Mouse (Mus musculus) limb, embryonic 11.5 days (tissue): ENCODE data around the gene Rps27. TPM values are rescaled to one million over a fixed set of nuclear protein-coding genes. Genes with fewer than 3 reads are reported as not detected.

ENCODE experiments used
- ATAC-seq: fragments of 200-750 bp; cut with Nextera tagmentation; 2 replicates; pipeline ENCODE4 v1.8.0; 2017; ENCODE audit warnings: low read depth; ENCODE audit not compliant: insufficient number of reproducible peaks, low FRiP score, low TSS enrichment
- DNase-seq: peaks from one replicate; pipeline ENCODE4 v3.0.0-alpha.2; 2015; ENCODE audit warnings: low spot score
- H3K27ac ChIP-seq: fragments of 300-500 bp; sonication (generic); replicated peaks from 2 replicates; pipeline ENCODE4 v1.5.1; 2014; ENCODE audit warnings: low read depth, mild to moderate bottlenecking, low read length
- H3K27me3 ChIP-seq: fragments of 300-500 bp; sonication (generic); 2 replicates; pipeline ENCODE4 v1.6.1; 2014; ENCODE audit warnings: mild to moderate bottlenecking, low read length, mixed read lengths; ENCODE audit not compliant: control insufficient read depth, insufficient read depth
- H3K36me3 ChIP-seq: fragments of 300-500 bp; sonication (generic); 2 replicates; pipeline ENCODE4 v1.6.1; 2014; ENCODE audit warnings: mild to moderate bottlenecking, low read length, moderate library complexity, mixed read lengths; ENCODE audit not compliant: control insufficient read depth, insufficient read depth
- H3K4me1 ChIP-seq: fragments of 300-500 bp; sonication (generic); 2 replicates; pipeline ENCODE4 v1.6.1; 2014; ENCODE audit warnings: low read length, mixed read lengths; ENCODE audit not compliant: control insufficient read depth, insufficient read depth
- H3K4me2 ChIP-seq: fragments of 300-500 bp; sonication (generic); 2 replicates; pipeline ENCODE4 v1.6.1; 2014; ENCODE audit warnings: low read depth, mild to moderate bottlenecking, moderate library complexity; ENCODE audit not compliant: severe bottlenecking
- H3K4me3 ChIP-seq: fragments of 300-500 bp; sonication (generic); 2 replicates; pipeline ENCODE4 v1.5.1; 2014; ENCODE audit warnings: low read depth, low read length
- H3K9ac ChIP-seq: fragments of 300-500 bp; sonication (generic); 2 replicates; pipeline ENCODE4 v1.6.1; 2014; ENCODE audit warnings: mild to moderate bottlenecking, low read length
- H3K9me3 ChIP-seq: fragments of 300-500 bp; sonication (generic); 2 replicates; pipeline ENCODE4 v1.6.1; 2016; ENCODE audit warnings: low read length; ENCODE audit not compliant: control insufficient read depth
- WGBS: fragments of 180-500 bp; shearing (Covaris S2); extraction: QIAGEN DNeasy Blood & Tissue Kit; methylation state at CpG from one replicate; pipeline ENCODE4 v1.1.7; 2014; 5-methylcytosine and 5-hydroxymethylcytosine counted together
- polyA plus RNA-seq: library from polyadenylated mRNA; unstranded; fragments of >200 nt; fragmentation: Nextera tagmentation; extraction: Ambion mirVana; gene quantifications from 2 replicates; pipeline ENCODE4 v1.2.1, GENCODE M21; 2014

Rps27 gene
- polyA plus RNA-seq, 1 experiment from 2014 or later, result 1,516 TPM

DNA sequence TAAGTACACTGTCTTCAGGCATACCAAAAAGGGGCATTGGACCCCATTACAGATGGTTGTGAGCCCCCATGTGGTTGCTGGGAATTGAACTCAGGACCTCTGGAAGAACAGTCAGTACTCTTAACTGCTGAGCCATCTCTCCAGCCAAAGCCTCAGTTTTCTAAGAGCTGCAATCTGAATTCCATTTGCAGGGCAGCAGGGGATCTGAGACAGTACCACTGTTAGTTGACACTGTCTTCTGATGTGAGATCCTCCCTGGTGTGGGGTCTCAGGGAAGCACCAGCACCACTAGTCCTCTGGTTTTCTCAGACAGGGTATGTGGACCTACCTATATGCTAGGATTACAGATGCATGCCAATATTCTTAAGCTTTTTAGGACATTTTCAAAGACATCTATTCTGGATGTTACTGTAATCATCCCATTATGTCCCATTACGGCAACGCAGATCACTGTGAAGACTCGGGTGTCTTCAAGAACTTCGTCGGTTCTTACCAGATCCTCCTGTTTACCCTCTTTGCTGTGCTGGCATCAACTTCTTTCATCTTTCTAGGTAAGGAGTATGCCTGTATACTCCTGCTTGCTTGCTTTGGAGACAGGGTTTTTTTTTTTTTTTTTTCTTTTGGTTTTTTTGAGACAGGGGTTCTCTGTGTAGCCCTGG is 3.4 kb downstream of the Rps27 start:
- Histone ChIP-seq H3K9ac (no peak overlapping the region), H3K9me3 (no peaks in the 10 kb centered on the region), H3K4me3 (no peak overlapping the region), H3K4me1 (peaks cover 14% of the 10 kb centered on the region), H3K4me2 (no peak overlapping the region), H3K36me3 (peaks cover 21% of the 10 kb centered on the region), H3K27ac (no peak overlapping the region), H3K27me3 (no peaks in the 10 kb centered on the region)
- no peak for DNase-seq
- 90% methylated on average over 5 of the region's 5 CpGs for WGBS
- no peak for ATAC-seq

DNA sequence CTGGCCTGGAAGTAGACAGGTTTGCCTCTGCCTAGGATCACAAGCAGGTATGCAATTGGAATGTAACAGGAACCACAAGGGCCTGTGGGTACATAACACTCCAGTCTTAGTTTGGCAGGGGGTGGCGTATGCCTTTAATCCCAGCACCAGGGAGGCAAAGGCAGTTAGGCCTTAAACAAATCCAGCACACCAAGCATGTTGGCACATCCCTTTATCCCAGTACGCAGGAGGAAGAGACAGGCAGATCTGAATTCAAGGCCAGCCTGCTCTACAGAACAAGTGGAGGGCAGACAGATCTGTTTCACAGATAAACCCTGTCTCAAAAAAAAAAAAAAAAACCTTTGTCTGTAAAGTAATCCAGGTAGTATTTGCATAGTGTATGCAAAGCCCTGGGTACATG is 4.8 kb downstream of the Rps27 start:
- H3K27me3 ChIP-seq, result no peaks in the 10 kb centered on the region
- no peak overlapping the region for H3K27ac ChIP-seq
- peaks cover 14% of the 10 kb centered on the region for H3K4me1 ChIP-seq
- H3K4me3 ChIP-seq, result no peak overlapping the region
- WGBS, result 92% methylated on average over 2 of the region's 2 CpGs
- H3K36me3 ChIP-seq, result peaks cover 21% of the 10 kb centered on the region
- no peaks in the 10 kb centered on the region for H3K9me3 ChIP-seq
- H3K9ac ChIP-seq, result no peak overlapping the region
- H3K4me2 ChIP-seq, result no peak overlapping the region
- DNase-seq (no peak), ATAC-seq (no peak)

DNA sequence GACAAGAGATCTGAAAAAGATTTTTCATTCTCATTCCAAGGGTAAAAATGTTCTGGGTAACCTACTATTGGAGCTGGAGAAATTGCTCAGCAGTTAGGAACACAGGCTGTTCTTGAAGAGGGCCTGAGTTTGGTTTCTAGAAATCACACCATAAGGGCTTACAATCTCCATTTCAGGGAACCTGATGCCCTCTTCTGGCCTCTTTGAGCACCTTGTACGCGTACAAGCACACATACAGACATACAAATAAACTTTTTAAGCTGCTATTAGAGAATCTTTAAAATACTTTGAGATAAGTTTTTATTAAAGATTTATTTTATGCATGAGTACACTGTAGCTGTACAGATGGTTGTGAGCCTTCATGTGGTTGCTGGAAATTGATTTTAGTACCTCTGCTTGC is 8.9 kb downstream of the Rps27 start:
- Histone ChIP-seq H3K4me1 (no peaks in the 10 kb centered on the region), H3K27ac (no peak overlapping the region), H3K9ac (no peak overlapping the region), H3K4me3 (no peak overlapping the region), H3K9me3 (no peaks in the 10 kb centered on the region), H3K36me3 (peaks cover 12% of the 10 kb centered on the region; the same call in 1 of the 2 replicates), H3K27me3 (no peaks in the 10 kb centered on the region), H3K4me2 (no peak overlapping the region)
- WGBS, result 95% methylated on average over 2 of the region's 2 CpGs
- no peak for ATAC-seq
- no peak for DNase-seq

DNA sequence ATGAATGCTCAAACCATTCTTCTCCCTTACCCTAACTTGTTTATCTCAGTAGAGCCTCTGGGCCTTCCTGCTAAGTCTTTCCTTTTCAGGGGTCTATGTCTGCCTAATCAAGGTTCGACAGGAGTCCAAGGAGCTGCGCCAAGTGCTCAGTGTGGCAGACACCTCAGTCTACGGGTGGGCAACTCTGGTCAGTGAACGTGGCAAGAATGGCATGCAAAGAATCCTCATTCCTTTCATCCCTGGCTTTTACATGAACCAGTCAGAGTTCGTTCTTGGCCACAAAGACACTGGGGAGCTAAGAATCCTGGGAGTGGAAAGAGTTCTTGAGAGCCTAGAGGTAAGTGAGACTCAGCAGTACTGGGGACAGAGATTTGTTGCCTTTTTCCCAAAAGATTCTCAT is 9.8 kb downstream of the Rps27 start:
- Histone ChIP-seq H3K36me3 (peaks cover 7% of the 10 kb centered on the region; the same call in 1 of the 2 replicates), H3K4me1 (no peaks in the 10 kb centered on the region), H3K27ac (no peak overlapping the region), H3K4me3 (no peak overlapping the region), H3K9ac (no peak overlapping the region), H3K27me3 (no peaks in the 10 kb centered on the region), H3K4me2 (no peak overlapping the region), H3K9me3 (no peaks in the 10 kb centered on the region)
- DNase-seq, result no peak
- 80% methylated on average over 5 of the region's 5 CpGs for WGBS
- no peak for ATAC-seq

DNA sequence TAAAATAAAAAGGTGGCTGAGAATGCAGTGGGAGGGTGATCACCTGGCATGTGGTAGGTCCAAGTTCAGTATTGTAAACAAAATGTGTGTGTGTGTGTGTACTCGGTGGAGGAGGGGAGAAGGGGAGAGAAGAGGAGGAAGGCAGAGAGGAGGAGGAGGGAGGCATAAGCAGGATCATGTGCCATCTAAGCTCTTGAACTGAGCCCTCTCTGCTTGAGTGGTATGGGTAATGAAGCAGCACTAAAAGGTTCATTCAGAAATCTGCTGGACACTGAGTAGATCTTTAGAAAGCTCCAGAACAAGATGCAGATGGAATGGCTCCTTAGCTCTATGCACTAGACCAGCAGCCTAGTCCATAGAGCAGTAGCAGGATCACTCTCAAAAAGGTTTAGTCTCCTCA is 10.6 kb downstream of the Rps27 start:
- Histone ChIP-seq H3K9ac (no peak overlapping the region), H3K4me3 (no peak overlapping the region), H3K27ac (no peak overlapping the region), H3K27me3 (no peaks in the 10 kb centered on the region), H3K9me3 (no peaks in the 10 kb centered on the region), H3K36me3 (no peaks in the 10 kb centered on the region), H3K4me1 (no peaks in the 10 kb centered on the region), H3K4me2 (no peak overlapping the region)
- WGBS, result 81% methylated on average over 1 of the region's 1 CpGs
- no peak for DNase-seq
- no peak for ATAC-seq

DNA sequence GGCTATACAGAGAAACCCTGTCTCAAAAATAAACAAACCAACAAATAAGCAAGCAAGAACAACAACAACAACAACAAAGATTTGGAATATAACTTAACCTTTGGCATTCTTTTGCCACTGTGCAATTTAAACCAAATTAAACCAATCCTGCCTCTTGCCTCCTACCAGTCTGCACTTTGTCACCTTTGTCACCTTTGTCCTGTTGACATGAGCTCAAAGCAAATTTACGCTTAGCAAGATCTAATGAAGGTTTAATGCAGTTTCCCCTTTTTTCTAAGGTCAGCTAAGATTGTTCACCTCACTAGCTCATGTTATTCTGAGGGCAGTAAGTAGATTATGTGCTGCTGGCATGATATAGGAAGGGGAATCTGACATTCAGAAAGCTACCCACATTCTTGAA is 15.9 kb downstream of the Rps27 start:
- 62% methylated on average over 1 of the region's 1 CpGs for WGBS
- no peaks in the 10 kb centered on the region for H3K36me3 ChIP-seq
- H3K4me3 ChIP-seq, result no peak overlapping the region
- H3K9ac ChIP-seq, result no peak overlapping the region
- H3K4me2 ChIP-seq, result no peak overlapping the region
- H3K9me3 ChIP-seq, result no peaks in the 10 kb centered on the region
- H3K27me3 ChIP-seq, result no peaks in the 10 kb centered on the region
- H3K4me1 ChIP-seq, result no peaks in the 10 kb centered on the region
- no peak overlapping the region for H3K27ac ChIP-seq
- DNase-seq, result no peak
- no peak for ATAC-seq

DNA sequence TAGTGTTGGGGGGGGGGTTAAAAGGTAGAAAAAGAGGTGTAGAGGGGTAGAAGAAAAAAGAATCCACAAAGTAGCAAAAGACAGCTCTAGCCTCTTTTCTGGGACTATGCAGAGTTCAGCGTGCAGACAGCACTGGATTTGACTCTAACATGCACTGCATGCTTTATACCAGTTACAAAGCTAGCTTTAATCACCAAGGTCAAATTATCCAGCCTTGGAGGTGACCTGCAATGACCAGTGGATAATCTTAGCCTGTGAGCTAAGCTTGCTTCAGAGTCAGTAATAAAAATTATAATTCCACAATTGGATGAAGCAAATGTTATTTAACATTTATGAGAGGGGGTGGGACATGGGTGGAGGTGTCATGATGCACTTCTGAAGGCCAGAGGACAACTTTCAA is 17.8 kb downstream of the Rps27 start:
- WGBS, result 73% methylated on average over 1 of the region's 1 CpGs
- no peak for DNase-seq
- Histone ChIP-seq H3K4me3 (no peak overlapping the region), H3K4me1 (no peaks in the 10 kb centered on the region), H3K9ac (no peak overlapping the region), H3K27ac (no peak overlapping the region), H3K4me2 (no peak overlapping the region), H3K9me3 (no peaks in the 10 kb centered on the region), H3K36me3 (no peaks in the 10 kb centered on the region), H3K27me3 (no peaks in the 10 kb centered on the region)
- ATAC-seq, result no peak

DNA sequence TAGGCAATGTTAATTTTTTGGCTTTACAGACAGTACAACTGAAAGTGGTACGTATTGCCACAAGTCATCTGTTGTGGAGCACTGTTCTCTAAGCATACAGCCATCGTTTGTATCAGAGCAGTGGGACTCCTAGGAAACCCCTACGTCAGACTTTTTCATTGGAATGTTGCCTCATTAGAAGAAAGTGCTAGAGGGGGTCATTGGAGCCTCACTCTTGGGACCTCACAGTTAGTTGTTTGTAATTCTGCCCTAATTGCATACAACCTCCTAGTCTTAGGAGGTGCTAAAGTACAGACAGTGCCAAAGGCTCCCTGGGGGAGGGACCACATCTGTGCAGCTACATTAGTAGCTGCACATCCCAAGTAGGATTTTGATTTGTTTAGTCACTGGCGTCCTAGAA is 18.7 kb downstream of the Rps27 start:
- ATAC-seq, result no peak; the same call in 1 of the 2 replicates
- Histone ChIP-seq H3K27me3 (no peaks in the 10 kb centered on the region), H3K36me3 (no peaks in the 10 kb centered on the region), H3K9me3 (no peaks in the 10 kb centered on the region), H3K4me2 (no peak overlapping the region), H3K4me3 (no peak overlapping the region), H3K9ac (no peak overlapping the region), H3K27ac (no peak overlapping the region), H3K4me1 (no peaks in the 10 kb centered on the region)
- WGBS, result 33% methylated on average over 4 of the region's 4 CpGs
- DNase-seq, result no peak
